Mouse (Mus musculus): ENCODE data around the gene Rdh9.
"Not testable (repeated sequence)": the region's sequence is repeated elsewhere in the genome, so short reads cannot be mapped to it uniquely, and the experiment has no call there.

DNA sequence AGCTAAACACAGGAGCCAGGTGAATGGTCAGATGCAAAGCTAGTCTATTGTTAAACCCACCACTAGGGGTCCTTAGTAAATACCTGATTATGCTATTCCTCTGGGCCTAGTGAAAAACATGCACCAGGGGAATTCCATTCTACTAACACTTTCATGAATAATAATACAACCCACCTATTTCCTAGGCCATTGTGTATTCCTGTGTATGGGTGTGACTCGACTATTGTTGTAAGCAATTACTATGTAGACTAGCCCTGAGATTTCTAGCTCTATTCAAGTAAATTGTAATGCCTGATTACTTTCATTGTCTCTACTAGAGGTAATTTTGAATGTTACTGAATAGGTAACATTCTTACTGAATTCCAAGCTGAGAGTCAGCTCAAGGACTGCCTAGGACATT, 9.2 kb downstream of the Rdh9 start:
- TF ChIP-seq CTCF (IDR thresholded peaks at IDR 0.05; ENCODE audit: extremely low read depth, insufficient read length, insufficient replicate concordance, low read depth, low read length); POLR2A (IDR thresholded peaks at IDR 0.05; ENCODE audit: low read depth, low read length): not testable (repeated sequence)
